Mouse (Mus musculus) midbrain, embryonic 16.5 days (tissue): ENCODE measurements at regions not wholly inside any gene's neighbourhood (a gene's known extent, or its start where the extent isn't known, plus 50 kb on each side); places are given as distances from the start of the nearest gene placed in this dataset.

Experiments
- ATAC-seq: fragments of 200-750 bp; cut with Nextera tagmentation; 2 replicates; pipeline ENCODE4 v1.8.0; 2017; ENCODE audit warnings: moderate TSS enrichment
- H3K27ac ChIP-seq: fragments of 300-500 bp; sonication (generic); 2 replicates; pipeline ENCODE4 v1.5.1; 2014; ENCODE audit warnings: mild to moderate bottlenecking, low read length, mixed read lengths
- H3K27me3 ChIP-seq: fragments of 300-500 bp; sonication (generic); 2 replicates; pipeline ENCODE4 v1.6.1; 2014; ENCODE audit warnings: low read depth, low read length, mixed read lengths; ENCODE audit not compliant: control insufficient read depth, insufficient read depth
- H3K36me3 ChIP-seq: fragments of 300-500 bp; sonication (generic); 2 replicates; pipeline ENCODE4 v1.6.1; 2014; ENCODE audit warnings: mild to moderate bottlenecking, low read length, moderate library complexity, mixed read lengths; ENCODE audit not compliant: control insufficient read depth, insufficient read depth
- H3K4me1 ChIP-seq: fragments of 300-500 bp; sonication (generic); 2 replicates; pipeline ENCODE4 v1.6.1; 2014; ENCODE audit warnings: mild to moderate bottlenecking, low read length, mixed read lengths; ENCODE audit not compliant: control insufficient read depth, insufficient read depth
- H3K4me2 ChIP-seq: fragments of 300-500 bp; sonication (generic); 2 replicates; pipeline ENCODE4 v1.6.1; 2014; ENCODE audit warnings: mild to moderate bottlenecking, low read length, mixed read lengths
- H3K4me3 ChIP-seq: fragments of 300-500 bp; sonication (generic); 2 replicates; pipeline ENCODE4 v1.5.1; 2014; ENCODE audit warnings: low read depth, mild to moderate bottlenecking, low read length, moderate library complexity, mixed read lengths
- H3K9ac ChIP-seq: fragments of 300-500 bp; sonication (generic); 2 replicates; pipeline ENCODE4 v1.6.1; 2014; ENCODE audit warnings: low read depth, low read length, mixed read lengths
- H3K9me3 ChIP-seq: fragments of 300-500 bp; sonication (generic); replicated peaks from 2 replicates; pipeline ENCODE4 v1.6.1; 2014; ENCODE audit warnings: mild to moderate bottlenecking, low read length, mixed read lengths; ENCODE audit not compliant: control insufficient read depth, poor library complexity, severe bottlenecking
- WGBS: fragments of 180-500 bp; shearing (Covaris S2); extraction: QIAGEN DNeasy Blood & Tissue Kit; methylation state at CpG from one replicate; pipeline ENCODE4 v1.1.7; 2014; 5-methylcytosine and 5-hydroxymethylcytosine counted together

DNA sequence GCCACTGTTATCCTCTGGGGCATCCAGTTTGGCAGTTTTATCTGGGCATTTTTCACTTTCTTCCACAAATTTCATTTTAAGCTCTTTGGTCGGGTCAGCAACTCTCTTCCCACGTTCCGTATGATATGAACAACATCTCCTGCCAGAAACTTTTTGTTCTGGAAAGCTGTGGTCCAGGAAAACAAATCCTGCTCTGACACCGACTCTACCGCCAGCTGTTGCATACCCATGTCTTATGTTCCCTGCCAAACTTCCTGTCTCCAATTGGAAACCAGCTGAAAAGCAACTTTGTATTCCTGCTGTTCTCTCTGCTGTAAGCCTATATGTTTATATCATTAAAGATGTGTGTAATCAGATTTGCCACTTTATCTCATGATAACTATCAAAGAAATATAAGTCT is 551.6 kb upstream of the Kirrel3 start:
- H3K4me1 ChIP-seq: no peaks in the 10 kb centered on the region
- no peak overlapping the region for H3K27ac ChIP-seq
- WGBS: 85% methylated on average over 5 of the region's 5 CpGs
- no peak overlapping the region for H3K4me3 ChIP-seq
- H3K36me3 ChIP-seq: no peaks in the 10 kb centered on the region
- no peak for ATAC-seq
- H3K9ac ChIP-seq: no peak overlapping the region
- no peaks in the 10 kb centered on the region for H3K9me3 ChIP-seq
- no peaks in the 10 kb centered on the region for H3K27me3 ChIP-seq
- H3K4me2 ChIP-seq: no peak overlapping the region

DNA sequence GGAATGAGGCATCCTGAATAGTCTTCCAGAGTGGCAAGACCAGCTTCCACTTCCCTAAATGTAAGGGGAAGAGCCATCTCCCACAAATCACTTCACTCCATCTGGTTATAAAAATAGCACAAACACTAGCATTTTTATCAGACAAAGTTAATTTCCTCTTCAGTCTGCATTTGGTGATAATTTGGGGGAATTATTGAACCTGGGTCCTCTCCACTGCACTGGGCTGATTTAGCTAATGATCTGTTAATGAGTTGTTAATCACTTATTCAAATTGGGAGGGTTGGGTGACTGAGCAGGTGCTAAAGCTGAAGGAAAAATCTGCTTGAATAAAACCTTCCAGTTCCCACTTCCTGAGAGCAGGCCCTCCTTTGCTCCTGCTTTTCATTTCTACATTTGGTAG is 531.4 kb upstream of the Kirrel3 start:
- no peaks in the 10 kb centered on the region for H3K9me3 ChIP-seq
- no peaks in the 10 kb centered on the region for H3K4me1 ChIP-seq
- H3K36me3 ChIP-seq: no peaks in the 10 kb centered on the region
- no peak overlapping the region for H3K27ac ChIP-seq
- no peaks in the 10 kb centered on the region for H3K27me3 ChIP-seq
- no peak overlapping the region for H3K9ac ChIP-seq
- no peak for ATAC-seq
- H3K4me2 ChIP-seq: no peak overlapping the region
- H3K4me3 ChIP-seq: no peak overlapping the region
